Mouse (Mus musculus): ENCODE data around the gene Hs6st3.

Hs6st3 gene

GRCm38 (mm10) chr14:119137906-119138785 is at the start of gene Hs6st3:
Gene Hs6st3 (plus strand): TSS chr14:119138341.
- no peak for DNase-seq (ENCODE audit: low spot score)

DNA sequence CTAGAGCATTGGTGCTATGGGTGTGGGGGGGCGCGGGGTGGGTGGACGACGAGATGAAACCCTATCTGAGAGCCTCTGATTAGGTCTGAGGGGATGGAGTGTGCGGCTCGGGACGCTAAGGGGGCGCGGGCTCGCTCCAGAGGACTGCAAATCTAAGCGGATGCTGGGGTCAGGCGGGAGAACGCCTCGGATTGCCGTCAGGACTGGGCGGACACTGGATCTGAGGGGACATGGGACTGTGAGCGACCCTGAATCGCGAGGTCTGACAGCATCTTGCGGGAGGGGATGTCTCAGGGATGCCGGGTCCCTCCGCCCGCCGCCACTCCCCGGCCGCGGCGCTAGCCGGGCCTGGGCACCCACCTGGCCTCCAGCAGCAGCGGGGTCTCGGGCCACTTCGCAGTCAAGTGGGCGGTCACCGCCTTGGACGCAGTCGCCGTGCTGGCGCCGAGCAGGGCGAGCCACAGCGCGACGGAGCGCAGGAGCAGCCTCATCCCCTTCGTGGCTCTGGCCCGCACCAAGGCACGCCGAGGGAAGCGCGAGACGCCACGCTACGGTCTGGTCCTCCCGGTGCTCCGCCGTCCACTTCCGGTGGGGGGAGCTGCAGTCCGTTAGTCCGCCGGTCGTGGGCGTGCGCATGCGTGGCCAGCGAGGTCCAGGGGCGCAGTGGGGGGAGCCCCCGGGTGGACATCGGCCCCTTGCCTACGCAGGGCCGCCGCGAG is 39.1 kb upstream of the Hs6st3 start, which contains the start of gene Uggt2:
Gene Uggt2 (minus strand): TSS at position 580 of the 719 bp plus-strand sequence.
- DNase-seq (ENCODE audit: low spot score), result peak; percentile 79

DNA sequence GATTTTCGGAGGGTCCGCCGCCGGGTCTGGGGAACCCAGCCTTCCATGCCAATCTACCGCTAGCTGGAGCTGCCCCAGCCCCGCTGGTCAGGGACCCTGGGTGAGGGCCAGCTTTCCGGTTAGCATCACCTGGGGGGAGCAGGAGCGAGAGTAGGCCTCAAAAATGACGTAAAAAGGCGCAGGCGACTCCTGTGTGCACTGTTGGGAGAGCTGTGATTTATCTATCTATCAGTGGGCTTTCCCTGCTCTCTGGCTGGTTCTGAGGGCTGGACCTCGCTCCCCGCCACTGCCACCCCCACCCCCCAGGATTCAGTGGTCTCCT is 38.6 kb upstream of the Hs6st3 start:
- DNase-seq (ENCODE audit: low spot score), result no peak

DNA sequence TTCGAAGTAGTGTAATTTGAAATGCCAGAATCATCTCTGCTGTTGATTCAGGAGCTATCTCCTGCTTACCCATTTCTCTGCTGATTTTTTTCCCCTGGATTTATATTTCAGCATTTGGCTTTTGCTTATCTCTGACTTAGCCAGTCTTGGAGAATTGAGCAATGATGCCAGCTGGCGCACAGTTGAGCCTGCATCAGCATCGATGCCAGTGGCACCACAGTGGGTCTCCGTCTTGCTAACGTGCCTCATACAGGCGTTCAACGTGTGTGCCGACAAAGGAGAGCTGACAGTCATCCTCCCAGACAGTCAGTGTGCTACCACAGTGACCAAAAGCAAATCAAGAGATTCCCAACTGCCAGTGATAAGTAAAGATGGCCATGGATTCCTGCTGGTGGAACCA is 30.6 kb upstream of the Hs6st3 start:
- DNase-seq (ENCODE audit: low spot score), result no peak

GRCm38 (mm10) chr14:119108776-119109301 is 29.3 kb upstream of the Hs6st3 start:
- no peak for DNase-seq (ENCODE audit: low spot score)

DNA sequence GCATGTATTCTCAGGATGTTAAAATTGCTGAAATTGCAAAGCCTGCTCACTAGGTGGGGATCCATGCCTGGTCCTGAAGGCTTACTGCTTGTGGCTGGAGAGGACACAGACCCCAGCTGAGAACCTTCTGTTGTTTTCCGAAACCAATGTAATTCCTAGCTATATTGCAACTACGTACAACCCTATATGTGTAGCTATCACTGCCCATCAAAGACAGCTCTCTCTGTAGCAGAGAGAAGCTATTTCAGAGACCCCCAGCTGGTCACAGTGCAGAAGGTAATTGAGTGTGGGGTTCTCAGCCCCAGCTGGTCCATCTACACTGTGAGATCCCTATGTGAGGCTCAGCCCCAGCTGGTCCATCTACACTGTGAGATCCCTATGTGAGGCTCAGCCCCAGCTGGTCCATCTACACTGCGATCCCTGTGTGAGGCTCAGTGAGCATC is 28.3 kb upstream of the Hs6st3 start:
- no peak for DNase-seq (ENCODE audit: low spot score)

DNA sequence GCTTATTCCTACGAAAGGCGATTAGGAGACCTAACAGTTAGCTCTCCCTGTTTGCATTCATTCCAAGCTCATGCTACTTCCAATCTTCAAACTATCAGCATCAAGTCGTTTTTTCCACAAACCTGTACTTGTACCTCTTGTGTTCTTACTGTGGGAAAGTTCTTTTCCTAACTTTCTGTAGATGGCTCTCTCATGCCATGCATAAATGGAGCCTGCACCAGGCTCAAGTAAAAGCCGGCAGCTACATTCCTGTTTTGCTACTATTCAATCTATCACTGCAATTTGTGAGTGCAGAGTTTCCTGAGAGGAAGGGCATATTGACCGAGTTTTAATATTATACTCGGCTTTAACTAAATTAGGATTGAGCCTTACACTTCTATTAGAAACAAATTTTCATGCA is 25.6 kb upstream of the Hs6st3 start:
- no peak for DNase-seq (ENCODE audit: low spot score)

GRCm38 (mm10) chr14:119123582-119123981 is 14.6 kb upstream of the Hs6st3 start:
- DNase-seq (ENCODE audit: low spot score), result no peak

GRCm38 (mm10) chr14:119124061-119124460 is 14.1 kb upstream of the Hs6st3 start:
- DNase-seq (ENCODE audit: low spot score), result no peak

- no peak for DNase-seq (ENCODE audit: low spot score)
Observed at GRCm38 (mm10) chr14:119125840-119126239, 12.3 kb upstream of the Hs6st3 start.

GRCm38 (mm10) chr14:119127330-119127729 is 10.8 kb upstream of the Hs6st3 start:
- no peak for DNase-seq (ENCODE audit: low spot score)

GRCm38 (mm10) chr14:119137512-119137905 is 632 bp upstream of the Hs6st3 start:
- DNase-seq (ENCODE audit: low spot score), result peak; percentile 83

GRCm38 (mm10) chr14:119138786-119139100 is 602 bp downstream of the Hs6st3 start:
- no peak for DNase-seq (ENCODE audit: low spot score)

DNA sequence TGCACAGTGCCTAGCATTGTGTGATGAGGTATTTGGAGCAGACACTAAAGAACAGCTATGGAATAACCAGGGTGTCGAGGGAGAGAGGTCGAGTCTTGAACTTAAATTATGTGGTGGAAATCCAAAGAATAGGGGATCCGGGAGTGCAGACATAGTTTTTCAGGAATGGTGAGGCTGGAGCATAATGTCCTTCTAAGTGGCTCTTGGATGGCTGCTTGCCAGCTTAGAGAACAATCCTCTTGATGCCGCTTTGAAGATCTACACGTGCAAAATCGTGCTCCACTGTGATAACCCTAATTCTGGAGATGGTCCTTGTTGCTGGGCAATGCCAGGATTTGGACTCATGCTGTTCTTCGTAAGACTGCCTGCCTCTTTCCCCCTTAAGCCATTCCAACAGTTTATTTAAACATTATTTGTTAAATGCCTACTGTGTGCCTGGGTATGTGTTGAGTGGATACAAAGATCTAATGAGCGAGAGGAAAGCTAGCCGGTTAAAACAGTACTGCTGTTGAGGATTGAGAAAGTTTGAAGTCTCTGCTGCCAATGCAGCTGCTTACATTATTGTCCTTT is 1.3 kb downstream of the Hs6st3 start:
- no peak for DNase-seq (ENCODE audit: low spot score)

DNA sequence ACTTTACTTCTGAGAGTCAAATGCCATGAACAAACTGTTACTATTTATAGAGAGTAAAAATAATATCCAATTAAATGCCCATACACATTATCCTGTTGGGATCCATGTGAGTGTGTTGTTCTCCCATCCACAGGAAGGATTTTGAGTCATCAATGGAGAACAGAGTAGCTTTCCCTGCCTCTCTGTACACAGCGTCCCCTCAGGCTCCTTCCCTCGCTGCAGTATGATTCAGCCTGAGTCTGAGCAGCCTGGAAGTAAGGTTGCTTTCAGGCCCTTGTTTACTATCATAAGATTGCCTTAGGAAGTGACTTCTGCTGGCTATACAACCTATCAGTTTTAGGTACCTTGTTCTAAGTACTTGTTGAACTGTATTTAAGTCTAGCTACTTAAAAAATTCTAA is 14.9 kb downstream of the Hs6st3 start:
- no peak for DNase-seq (ENCODE audit: low spot score)

DNA sequence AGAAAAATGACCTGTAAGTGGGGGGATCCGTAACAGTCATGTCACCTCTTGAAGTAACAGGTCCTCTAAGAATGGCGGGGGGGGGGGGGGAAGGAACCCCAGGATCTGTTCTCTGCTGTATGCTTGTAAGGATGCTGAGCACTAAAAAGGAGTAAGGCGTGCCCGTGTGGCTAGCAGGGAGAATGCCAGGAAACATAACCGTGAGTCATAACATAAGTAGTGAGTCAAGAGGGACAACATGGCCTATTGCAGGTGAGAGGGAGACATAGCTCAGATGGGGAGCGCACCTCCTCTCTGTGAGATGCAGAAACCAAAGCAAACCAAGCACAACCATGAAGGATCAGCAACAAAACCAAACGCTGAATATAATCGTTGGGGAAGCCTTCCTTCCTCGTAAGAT is 55.8 kb downstream of the Hs6st3 start:
- DNase-seq (ENCODE audit: low spot score), result no peak

GRCm38 (mm10) chr14:119203508-119203907 is 65.4 kb downstream of the Hs6st3 start:
- no peak for DNase-seq (ENCODE audit: low spot score)

DNA sequence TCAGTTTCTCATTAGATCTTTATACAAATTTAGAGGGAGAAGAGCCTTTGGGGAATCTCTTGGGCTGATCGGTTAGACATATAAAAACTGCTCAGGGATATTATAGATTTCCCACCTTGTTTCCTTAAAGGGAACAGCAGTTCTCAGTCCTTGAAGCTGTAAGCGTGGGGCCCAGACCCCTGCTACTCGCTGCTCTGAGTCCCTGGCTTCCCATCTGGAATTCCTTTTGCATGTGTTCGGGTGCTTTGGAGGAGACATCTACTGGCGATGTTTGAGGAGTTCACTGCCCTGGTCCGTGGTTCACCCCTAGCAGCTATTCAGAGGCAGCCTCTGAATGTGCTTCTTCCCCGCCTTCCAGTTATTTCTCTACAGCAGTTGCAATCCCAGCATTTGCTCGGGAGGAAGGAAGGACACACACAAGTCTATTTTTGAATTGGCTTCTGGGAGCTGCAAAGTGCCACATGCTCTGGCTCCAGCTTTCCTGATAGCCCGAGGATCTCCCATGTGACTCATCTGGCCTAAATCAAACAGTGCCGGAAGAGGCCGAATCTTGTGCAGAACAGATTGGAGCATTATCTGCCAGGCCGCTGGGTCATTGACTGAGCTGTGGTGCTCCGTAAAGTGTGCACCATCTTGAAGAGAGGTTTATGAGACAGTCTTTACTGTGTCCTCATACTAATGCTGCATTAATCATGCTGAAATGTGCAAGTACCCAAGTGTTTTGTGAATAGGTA is 77.6 kb downstream of the Hs6st3 start:
- DNase-seq (ENCODE audit: low spot score), result no peak

DNA sequence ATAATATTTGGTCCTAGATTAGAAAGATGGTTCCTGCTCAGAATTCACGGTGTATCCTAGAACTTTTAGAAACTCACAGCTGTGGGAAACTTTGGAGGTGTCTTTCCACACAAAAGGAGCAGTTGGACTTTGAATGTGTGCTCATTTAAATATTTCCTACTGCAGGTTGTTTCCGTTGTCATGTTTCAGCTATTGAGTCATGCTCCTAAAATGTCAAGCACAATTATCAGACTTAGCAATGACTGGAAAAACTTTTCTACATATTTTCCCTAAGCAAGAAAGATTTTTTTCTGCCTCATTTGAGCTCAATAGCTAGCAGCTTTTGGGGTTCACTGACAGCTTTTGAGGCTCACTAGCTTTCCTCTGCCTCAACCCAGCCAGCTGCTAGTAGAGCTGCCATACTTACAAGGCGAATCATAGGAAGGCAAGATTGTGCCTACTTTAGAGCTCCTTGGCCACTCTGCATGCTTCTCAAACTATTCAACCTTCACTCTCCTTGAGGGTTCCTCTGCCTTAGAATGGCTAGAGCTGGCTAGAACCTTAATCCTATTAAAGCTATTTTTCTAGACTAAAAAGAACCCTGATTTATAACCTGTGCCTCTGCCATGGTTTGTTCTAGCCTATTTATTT is 89.7 kb downstream of the Hs6st3 start:
- no peak for DNase-seq (ENCODE audit: low spot score)

- no peak for DNase-seq (ENCODE audit: low spot score)
Observed at GRCm38 (mm10) chr14:119233598-119233997, 95.5 kb downstream of the Hs6st3 start.

GRCm38 (mm10) chr14:119247131-119247530 is 109.0 kb downstream of the Hs6st3 start:
- DNase-seq (ENCODE audit: low spot score), result no peak
